Mouse (Mus musculus) retina, embryonic 14.5 days (tissue): ENCODE results near the gene Hist1h2bc.

Source experiments
- DNase-seq: peaks from one replicate; pipeline ENCODE4 v3.0.0-alpha.2; 2015; ENCODE audit warnings: low spot score

The Hist1h2bc gene

GRCm38 (mm10) chr13:23737091-23737490, 53.1 kb downstream of the Hist1h2bc start:
- peak; percentile 9 for DNase-seq

DNA sequence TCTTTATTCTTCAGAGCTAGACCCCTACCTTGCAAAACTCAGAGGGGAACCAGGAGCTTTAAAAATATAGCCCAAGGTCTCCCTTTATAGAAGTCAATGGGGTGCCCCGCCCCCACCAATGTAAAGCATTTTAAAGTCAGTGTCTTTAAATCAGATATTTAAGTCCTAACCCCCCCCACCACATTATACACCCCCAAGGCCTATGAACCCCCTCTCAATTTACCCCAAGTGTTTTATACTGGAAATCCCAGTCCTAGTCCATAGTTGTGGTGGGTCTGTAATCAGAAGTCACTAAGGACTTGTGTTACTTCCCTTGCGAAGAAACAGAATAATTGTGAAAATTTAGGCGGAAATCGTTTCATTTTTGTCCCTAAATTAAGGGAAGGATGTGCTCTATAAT, 54.0 kb downstream of the Hist1h2bc start:
- peak; percentile 36 for DNase-seq

GRCm38 (mm10) chr13:23738677-23739068, 54.7 kb downstream of the Hist1h2bc start, which contains the start of gene Hist1h1c:
TSS of gene Hist1h1c (plus strand) at chr13:23738808.
- peak; percentile 95 for DNase-seq

DNA sequence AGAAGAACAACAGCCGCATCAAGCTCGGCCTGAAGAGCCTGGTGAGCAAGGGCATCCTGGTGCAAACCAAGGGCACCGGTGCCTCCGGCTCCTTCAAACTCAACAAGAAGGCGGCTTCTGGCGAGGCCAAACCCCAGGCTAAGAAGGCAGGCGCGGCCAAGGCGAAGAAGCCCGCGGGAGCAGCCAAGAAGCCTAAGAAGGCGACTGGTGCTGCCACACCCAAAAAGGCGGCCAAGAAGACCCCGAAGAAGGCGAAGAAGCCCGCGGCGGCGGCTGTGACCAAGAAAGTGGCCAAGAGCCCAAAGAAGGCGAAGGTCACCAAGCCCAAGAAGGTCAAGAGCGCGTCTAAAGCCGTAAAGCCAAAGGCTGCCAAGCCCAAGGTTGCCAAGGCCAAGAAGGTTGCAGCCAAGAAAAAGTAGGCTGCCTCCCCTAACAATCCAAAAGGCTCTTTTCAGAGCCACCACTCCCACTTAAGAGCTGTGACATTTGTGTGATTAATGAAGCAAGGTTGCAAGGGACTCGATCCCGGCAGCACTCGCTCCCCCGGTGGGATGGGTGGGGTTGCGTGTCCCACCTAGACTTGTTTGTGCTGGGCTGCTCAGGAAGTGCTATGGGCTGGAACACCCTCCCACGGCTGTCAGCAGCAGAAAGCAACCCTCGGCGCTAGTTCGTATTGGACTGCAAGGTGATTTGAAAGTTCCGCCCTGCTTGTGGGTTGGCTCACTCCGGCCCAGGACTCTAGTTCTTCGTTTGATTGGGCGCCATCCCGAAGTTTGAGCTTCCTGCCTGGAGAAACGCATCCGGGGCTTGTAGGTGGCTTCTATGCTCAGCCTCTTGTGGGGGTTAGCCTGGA, 55.3 kb downstream of the Hist1h2bc start:
- peak; percentile 87 for DNase-seq

GRCm38 (mm10) chr13:23739922-23740252, 55.9 kb downstream of the Hist1h2bc start:
- no peak for DNase-seq

- no peak for DNase-seq
These were observed 56.3 kb downstream of the Hist1h2bc start for GRCm38 (mm10) chr13:23740256-23740840.

DNA sequence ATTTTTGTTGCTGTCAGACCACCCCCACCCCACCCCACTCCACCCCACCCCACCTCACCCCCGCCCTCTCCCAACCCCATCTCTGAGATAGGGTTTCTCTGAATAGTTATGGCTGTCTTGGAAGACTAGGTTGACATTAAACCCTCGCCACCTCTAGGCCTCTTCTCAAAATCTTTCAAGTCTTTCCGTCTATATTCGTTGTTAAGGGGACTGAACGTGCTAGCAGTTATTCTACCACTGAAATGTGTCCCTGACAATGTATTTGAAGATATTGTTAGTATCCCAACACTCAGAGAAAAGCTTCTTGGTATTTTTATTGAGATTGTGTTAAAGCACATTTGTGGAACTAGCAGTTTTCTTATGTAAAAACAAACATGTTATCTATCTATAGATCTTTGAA, 56.9 kb downstream of the Hist1h2bc start:
- no peak for DNase-seq

GRCm38 (mm10) chr13:23742007-23742406, 58.0 kb downstream of the Hist1h2bc start:
- no peak for DNase-seq
